Mouse (Mus musculus) neural tube, embryonic 14.5 days (tissue): ENCODE data around the gene Tex261. TPM values are rescaled to one million over a fixed set of nuclear protein-coding genes. Genes with fewer than 3 reads are reported as not detected.

Source experiments
- ATAC-seq: fragments of 200-750 bp; cut with Nextera tagmentation; 2 replicates; pipeline ENCODE4 v1.8.0; 2017; ENCODE audit warnings: low read depth, mild to moderate bottlenecking, moderate TSS enrichment, moderate library complexity
- H3K27ac ChIP-seq: fragments of 300-500 bp; sonication (generic); 2 replicates; pipeline ENCODE4 v1.5.1; 2014; ENCODE audit warnings: low read depth, mild to moderate bottlenecking, control low read depth, low read length, moderate library complexity, mixed read lengths
- H3K27me3 ChIP-seq: fragments of 300-500 bp; sonication (generic); 2 replicates; pipeline ENCODE4 v1.6.1; 2014; ENCODE audit warnings: low read length; ENCODE audit not compliant: control insufficient read depth, insufficient read depth
- H3K36me3 ChIP-seq: fragments of 300-500 bp; sonication (generic); 2 replicates; pipeline ENCODE4 v1.6.1; 2014; ENCODE audit warnings: low read length, mixed read lengths; ENCODE audit not compliant: control insufficient read depth, insufficient read depth
- H3K4me1 ChIP-seq: fragments of 300-500 bp; sonication (generic); 2 replicates; pipeline ENCODE4 v1.6.1; 2014; ENCODE audit warnings: low read length; ENCODE audit not compliant: control insufficient read depth, insufficient read depth
- H3K4me2 ChIP-seq: fragments of 300-500 bp; sonication (generic); 2 replicates; pipeline ENCODE4 v1.6.1; 2014; ENCODE audit warnings: mild to moderate bottlenecking, low read depth, low read length, control low read depth
- H3K4me3 ChIP-seq: fragments of 300-500 bp; sonication (generic); 2 replicates; pipeline ENCODE4 v1.5.1; 2014; ENCODE audit warnings: low read depth, low read length, control low read depth, mixed read lengths
- H3K9ac ChIP-seq: fragments of 300-500 bp; sonication (generic); replicated peaks from 2 replicates; pipeline ENCODE4 v1.6.1; 2014; ENCODE audit warnings: low read depth, mild to moderate bottlenecking, control low read depth, low read length, mixed read lengths
- H3K9me3 ChIP-seq: fragments of 300-500 bp; sonication (generic); 2 replicates; pipeline ENCODE4 v1.6.1; 2016; ENCODE audit warnings: low read length; ENCODE audit not compliant: control insufficient read depth
- WGBS: fragments of 180-500 bp; shearing (Covaris S2); extraction: QIAGEN DNeasy Blood & Tissue Kit; methylation state at CpG from one replicate; pipeline ENCODE4 v1.1.7; 2014; 5-methylcytosine and 5-hydroxymethylcytosine counted together
- polyA plus RNA-seq: library from polyadenylated mRNA; unstranded; fragments of >200 nt; fragmentation: Nextera tagmentation; extraction: Ambion mirVana; gene quantifications from 2 replicates; pipeline ENCODE4 v1.2.1, GENCODE M21; 2014

The Tex261 gene
- polyA plus RNA-seq, 1 experiment from 2014 or later: 44.8 TPM

DNA sequence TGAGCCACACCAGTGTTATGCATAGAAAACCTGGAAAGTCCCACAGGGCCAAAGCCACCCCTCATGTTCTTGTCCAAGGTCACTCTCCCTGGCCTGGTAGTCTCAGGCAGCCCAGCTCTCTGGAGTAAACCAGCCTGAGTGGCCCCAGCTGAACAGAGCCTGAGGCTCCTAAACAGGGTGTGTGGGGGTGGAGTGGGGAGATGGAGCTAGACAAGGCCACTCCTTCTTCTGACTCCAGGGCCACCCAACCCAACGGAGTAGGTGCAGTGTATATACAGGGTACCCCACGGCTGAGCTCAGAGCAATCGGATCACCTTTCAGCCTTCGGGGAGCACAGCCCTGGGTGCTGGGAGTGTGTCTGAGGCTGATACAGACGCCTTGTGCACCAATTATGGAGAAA, 31.5 kb downstream of the Tex261 start:
- 80% methylated on average over 5 of the region's 5 CpGs for WGBS
- Histone ChIP-seq H3K4me3 (no peak overlapping the region), H3K27ac (no peak overlapping the region), H3K27me3 (no peaks in the 10 kb centered on the region), H3K4me1 (no peaks in the 10 kb centered on the region), H3K36me3 (no peaks in the 10 kb centered on the region), H3K9ac (no peak overlapping the region), H3K9me3 (no peaks in the 10 kb centered on the region), H3K4me2 (no peak overlapping the region)
- ATAC-seq: no peak

DNA sequence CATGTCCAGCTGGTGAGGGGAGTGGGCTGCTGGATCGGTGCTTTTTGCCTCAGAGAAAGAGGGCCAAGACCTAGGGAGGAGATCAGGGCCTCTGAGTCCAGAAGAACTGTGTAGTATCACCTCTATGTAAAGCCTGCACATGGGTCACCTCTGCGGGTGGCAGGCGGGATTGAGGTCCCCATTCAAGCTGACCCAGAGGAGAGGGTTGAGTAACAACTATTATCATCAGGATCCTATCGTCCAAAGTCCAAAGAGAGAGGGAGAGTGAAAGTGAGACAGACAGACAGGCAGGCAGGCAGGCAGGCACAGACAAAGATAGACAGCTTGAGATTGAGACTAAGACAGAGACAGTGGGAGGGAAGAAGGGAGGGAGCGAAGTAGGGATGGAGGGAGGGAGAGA, 32.4 kb downstream of the Tex261 start:
- ATAC-seq: no peak
- Histone ChIP-seq H3K27me3 (no peaks in the 10 kb centered on the region), H3K9me3 (no peaks in the 10 kb centered on the region), H3K9ac (no peak overlapping the region), H3K4me2 (no peak overlapping the region), H3K4me3 (no peak overlapping the region), H3K4me1 (no peaks in the 10 kb centered on the region), H3K36me3 (no peaks in the 10 kb centered on the region), H3K27ac (no peak overlapping the region)
- 65% methylated on average over 5 of the region's 5 CpGs for WGBS

DNA sequence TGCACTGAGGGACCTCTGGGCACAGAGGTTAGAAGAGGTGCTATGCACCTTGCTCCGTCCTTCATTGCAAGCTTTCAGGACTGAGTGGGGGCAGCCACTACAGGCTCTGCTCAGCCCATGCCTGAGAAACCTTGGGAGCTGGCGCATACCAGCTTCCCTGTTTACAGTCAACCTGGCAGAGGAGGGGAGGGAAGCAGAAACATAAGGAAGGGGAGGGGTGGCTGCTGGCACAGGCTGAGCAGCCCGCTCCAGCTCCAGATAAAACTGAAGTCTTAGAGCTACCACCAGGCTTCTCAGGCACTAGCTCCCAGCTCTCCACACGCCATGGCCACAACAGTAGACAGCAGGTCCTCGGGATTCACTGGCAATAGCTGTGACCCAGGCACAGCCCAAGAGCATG, 32.9 kb downstream of the Tex261 start, which contains the start of gene Atp6v1b1:
Gene Atp6v1b1, plus strand, starts transcription at position 230 of the 400 bp plus-strand sequence.
- WGBS: 74% methylated on average over 5 of the region's 5 CpGs
- ATAC-seq: no peak

DNA sequence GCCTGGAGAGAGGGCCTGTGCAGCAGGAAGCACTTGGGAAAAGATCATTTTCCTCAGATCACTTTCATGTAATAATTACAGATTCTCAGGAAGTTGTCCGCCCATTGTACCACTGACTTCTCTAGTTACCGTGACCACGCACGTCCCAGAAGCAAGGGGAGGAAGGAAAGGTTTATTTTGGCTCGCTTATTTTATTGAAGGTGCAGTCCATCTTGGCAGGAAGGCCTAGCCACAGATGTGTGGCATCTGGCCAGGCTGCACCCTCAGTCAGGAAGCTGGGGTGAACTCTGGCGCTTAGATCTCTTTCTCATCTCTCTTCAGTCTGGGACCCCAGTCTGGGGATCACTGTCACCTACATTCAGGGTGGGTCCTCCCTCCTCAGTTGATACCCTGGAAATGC, 37.0 kb downstream of the Tex261 start:
- no peaks in the 10 kb centered on the region for H3K4me1 ChIP-seq
- no peak for ATAC-seq
- no peaks in the 10 kb centered on the region for H3K36me3 ChIP-seq

More for the DNA sequence above, 32.9 kb downstream of the Tex261 start, which contains the start of gene Atp6v1b1:
- Histone ChIP-seq H3K4me1 (no peaks in the 10 kb centered on the region), H3K9me3 (no peaks in the 10 kb centered on the region), H3K36me3 (no peaks in the 10 kb centered on the region), H3K9ac (no peak within 1 kb of the TSS), H3K4me2 (no peak within 1 kb of the TSS), H3K4me3 (no peak within 1 kb of the TSS), H3K27me3 (no peaks in the 10 kb centered on the region), H3K27ac (no peak within 1 kb of the TSS)

DNA sequence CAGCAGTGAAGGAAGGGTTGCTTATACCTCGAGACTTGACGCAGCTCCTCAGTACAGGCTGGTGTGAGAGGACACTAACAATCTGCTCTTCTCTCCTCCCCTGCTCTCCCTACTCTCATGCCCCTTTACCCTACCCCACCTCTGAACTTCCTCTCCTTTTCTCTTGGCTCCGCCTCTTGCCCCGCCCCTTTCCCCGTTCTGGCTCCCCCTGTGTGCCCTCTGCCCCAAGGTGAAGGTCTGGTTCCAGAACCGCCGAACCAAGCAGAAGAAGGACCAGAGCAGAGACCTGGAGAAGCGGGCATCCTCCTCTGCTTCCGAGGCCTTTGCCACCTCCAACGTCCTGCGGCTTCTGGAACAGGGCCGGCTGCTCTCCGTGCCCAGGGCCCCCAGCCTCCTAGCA, 38.3 kb downstream of the Tex261 start:
- no peak overlapping the region for H3K4me3 ChIP-seq
- H3K27me3 ChIP-seq: no peaks in the 10 kb centered on the region
- no peaks in the 10 kb centered on the region for H3K9me3 ChIP-seq
- no peaks in the 10 kb centered on the region for H3K36me3 ChIP-seq
- no peaks in the 10 kb centered on the region for H3K4me1 ChIP-seq
- H3K27ac ChIP-seq: no peak overlapping the region
- WGBS: 33% methylated on average over 13 of the region's 13 CpGs
- ATAC-seq: no peak
- no peak overlapping the region for H3K4me2 ChIP-seq
- H3K9ac ChIP-seq: no peak overlapping the region

More for the DNA sequence above, 37.0 kb downstream of the Tex261 start:
- H3K27ac ChIP-seq: no peak overlapping the region
- 81% methylated on average over 6 of the region's 6 CpGs for WGBS
- H3K9me3 ChIP-seq: no peaks in the 10 kb centered on the region
- no peaks in the 10 kb centered on the region for H3K27me3 ChIP-seq
- H3K4me3 ChIP-seq: no peak overlapping the region
- H3K4me2 ChIP-seq: no peak overlapping the region
- no peak overlapping the region for H3K9ac ChIP-seq

DNA sequence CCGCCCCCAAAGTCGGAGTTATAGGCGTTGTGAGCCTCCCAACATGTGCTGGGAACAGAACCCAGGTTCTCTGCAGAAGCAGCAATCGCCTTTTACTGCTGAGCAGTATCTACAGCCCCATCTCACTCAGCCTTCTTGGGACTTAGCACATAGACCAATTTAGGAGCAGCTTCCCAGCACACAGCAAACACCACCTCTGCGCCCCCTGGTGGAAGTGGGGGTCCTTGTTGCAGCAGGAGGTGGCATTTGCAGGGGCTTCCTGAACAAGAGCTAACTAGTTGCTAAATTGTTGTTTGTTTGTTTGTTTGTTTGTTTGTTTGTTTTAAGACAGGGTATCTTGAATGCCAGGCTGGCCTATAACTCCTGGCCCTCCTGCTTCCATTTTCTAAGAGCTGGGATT, 44.5 kb downstream of the Tex261 start:
- no peaks in the 10 kb centered on the region for H3K9me3 ChIP-seq
- H3K9ac ChIP-seq: no peak overlapping the region
- no peak overlapping the region for H3K27ac ChIP-seq
- WGBS: 27% methylated on average over 5 of the region's 5 CpGs
- H3K36me3 ChIP-seq: no peaks in the 10 kb centered on the region
- H3K4me3 ChIP-seq: no peak overlapping the region
- no peak for ATAC-seq
- no peaks in the 10 kb centered on the region for H3K4me1 ChIP-seq
- no peaks in the 10 kb centered on the region for H3K27me3 ChIP-seq
- no peak overlapping the region for H3K4me2 ChIP-seq

DNA sequence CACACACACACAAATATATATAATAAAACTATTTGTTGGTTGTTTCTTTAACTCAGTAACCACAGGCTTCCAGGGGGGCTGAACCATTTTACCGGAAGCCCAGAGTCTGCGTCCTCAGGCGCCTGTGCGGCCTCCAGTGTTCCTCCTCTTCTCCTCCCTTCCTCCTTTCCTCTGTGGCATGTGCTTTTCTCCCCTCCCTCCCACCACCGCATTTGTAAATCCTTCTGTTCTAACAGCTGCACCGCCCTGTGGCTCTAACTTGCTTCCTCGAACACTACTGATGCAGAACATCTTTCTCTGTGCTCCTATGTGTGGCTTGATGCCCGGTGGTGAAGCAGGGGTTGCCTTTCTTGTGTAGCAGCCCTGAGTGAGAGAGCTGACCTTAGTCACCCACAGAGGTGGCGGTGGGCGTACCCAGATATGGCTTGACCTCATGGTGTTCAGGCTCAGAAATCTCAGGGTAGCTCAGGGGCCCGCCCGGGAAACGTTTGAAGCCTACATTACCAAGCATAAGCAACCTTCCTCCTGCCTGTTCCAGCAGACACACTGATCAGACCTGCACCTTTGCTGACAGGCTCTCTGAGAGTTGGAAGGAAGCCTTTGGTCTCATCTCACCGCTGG, 46.2 kb downstream of the Tex261 start:
- ATAC-seq: no peak
- WGBS: 73% methylated on average over 14 of the region's 14 CpGs
- Histone ChIP-seq H3K4me1 (no peaks in the 10 kb centered on the region), H3K4me2 (no peak overlapping the region), H3K27ac (no peak overlapping the region), H3K4me3 (no peak overlapping the region), H3K9ac (no peak overlapping the region), H3K9me3 (no peaks in the 10 kb centered on the region), H3K36me3 (no peaks in the 10 kb centered on the region), H3K27me3 (no peaks in the 10 kb centered on the region)

DNA sequence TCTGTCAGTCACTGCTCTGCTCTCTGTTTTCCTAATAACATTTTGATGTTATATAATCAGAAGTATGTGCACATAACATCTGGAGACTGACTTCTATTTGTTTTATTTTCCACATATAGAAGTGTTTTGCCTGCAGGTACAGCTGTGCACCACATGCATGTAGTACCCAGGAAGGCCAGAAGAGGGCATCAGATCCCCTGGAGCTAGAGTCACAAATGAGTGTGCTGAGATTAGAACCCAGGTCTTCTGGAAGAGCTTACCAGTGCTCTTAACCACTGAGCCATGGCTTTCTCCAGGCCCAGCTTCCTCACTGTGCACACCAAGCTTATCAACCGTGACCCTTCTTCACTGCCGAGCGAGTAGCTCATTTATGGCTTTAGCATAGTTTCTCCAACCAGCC, 47.1 kb downstream of the Tex261 start:
- Histone ChIP-seq H3K4me3 (no peak overlapping the region), H3K27ac (no peak overlapping the region), H3K4me1 (no peaks in the 10 kb centered on the region), H3K9ac (no peak overlapping the region), H3K4me2 (no peak overlapping the region), H3K36me3 (no peaks in the 10 kb centered on the region), H3K9me3 (no peaks in the 10 kb centered on the region), H3K27me3 (peaks cover under 1% of the 10 kb centered on the region; the same call in 1 of the 2 replicates)
- ATAC-seq: no peak
- 93% methylated on average over 3 of the region's 3 CpGs for WGBS

DNA sequence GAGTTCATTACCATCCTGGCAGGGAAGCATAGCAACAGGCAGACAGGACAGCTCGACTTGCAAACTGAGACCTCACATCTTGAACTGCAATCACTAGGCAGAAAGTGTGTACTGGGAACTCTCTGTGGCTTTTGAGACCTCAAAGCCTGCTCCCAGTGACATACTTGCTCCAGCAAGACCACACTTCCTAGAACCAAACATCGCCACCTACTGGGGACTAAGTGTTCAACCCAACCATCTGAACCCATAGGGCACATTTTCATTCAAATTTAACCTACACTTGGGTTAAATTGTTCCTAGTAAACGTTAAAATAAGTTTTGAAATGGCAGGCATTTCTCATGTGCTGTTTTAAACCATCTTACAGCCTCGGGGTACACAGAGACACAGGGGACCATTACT, 48.4 kb downstream of the Tex261 start:
- H3K4me3 ChIP-seq: no peak overlapping the region
- no peaks in the 10 kb centered on the region for H3K36me3 ChIP-seq
- ATAC-seq: no peak
- H3K27me3 ChIP-seq: peaks cover 10% of the 10 kb centered on the region
- H3K4me1 ChIP-seq: no peaks in the 10 kb centered on the region
- H3K27ac ChIP-seq: no peak overlapping the region
- no peak overlapping the region for H3K9ac ChIP-seq
- H3K9me3 ChIP-seq: no peaks in the 10 kb centered on the region
- WGBS: 41% methylated on average over 4 of the region's 4 CpGs
- H3K4me2 ChIP-seq: no peak overlapping the region
